Mouse (Mus musculus) cortical plate, adult 2 months (tissue): ENCODE results near the gene Hcn1.
"Not testable (repeated sequence)": the region's sequence is repeated elsewhere in the genome, so short reads cannot be mapped to it uniquely, and the experiment has no call there.

Experiments used
- CTCF ChIP-seq: fragments of 200-500 bp; IDR thresholded peaks from 2 replicates; pipeline ENCODE4 v1.5.1; 2011; ENCODE audit warnings: mild to moderate bottlenecking, control low read depth, low read length; ENCODE audit not compliant: insufficient read depth; ENCODE audit errors: extremely low read depth
- POLR2A ChIP-seq: fragments of 200-500 bp; IDR thresholded peaks from 2 replicates; pipeline ENCODE4 v1.6.1; 2011; ENCODE audit warnings: mild to moderate bottlenecking, low read length, control low read depth; ENCODE audit not compliant: insufficient read depth; ENCODE audit errors: extremely low read depth

- not testable (repeated sequence) for TF ChIP-seq POLR2A, CTCF
Measured at GRCm38 (mm10) chr13:118022891-118023290, 420.8 kb downstream of the Hcn1 start.
